Mouse (Mus musculus) embryonic fibroblast, embryonic 13.5 days (primary cell): ENCODE measurements around the gene Tnfsf9. TPM values are rescaled to one million over a fixed set of nuclear protein-coding genes. Genes with fewer than 3 reads are reported as not detected.

ENCODE experiments used
- H3K27ac ChIP-seq: 2 replicates; pipeline ENCODE4 v1.5.1; 2012; ENCODE audit warnings: low read length, control low read depth, inconsistent platforms; ENCODE audit not compliant: insufficient read depth
- H3K4me1 ChIP-seq: 2 replicates; pipeline ENCODE4 v1.6.1; 2011; ENCODE audit warnings: low read length; ENCODE audit not compliant: control insufficient read depth, insufficient read depth
- H3K4me3 ChIP-seq: 2 replicates; pipeline ENCODE4 v1.5.1; 2011; ENCODE audit warnings: mild to moderate bottlenecking, control low read depth, low read length; ENCODE audit not compliant: insufficient read depth
- CTCF ChIP-seq: IDR thresholded peaks from 2 replicates; pipeline ENCODE4 v1.5.1; 2011; ENCODE audit warnings: mild to moderate bottlenecking, control low read depth, low read length, moderate library complexity, borderline replicate concordance; ENCODE audit not compliant: insufficient read depth
- POLR2A ChIP-seq: IDR thresholded peaks from 2 replicates; pipeline ENCODE4 v1.6.1; 2011; ENCODE audit warnings: low read depth, mild to moderate bottlenecking, control low read depth, low read length, moderate library complexity
- polyA plus RNA-seq: library from polyadenylated mRNA; stranded (reverse); fragments of >200 nt; gene quantifications from 2 replicates; pipeline ENCODE4 v1.2.4, GENCODE M21; 2011; ENCODE audit warnings: low read depth; ENCODE audit not compliant: missing spikeins, insufficient read length

Tnfsf9 gene
- polyA plus RNA-seq, 1 experiment = 4.3 TPM

DNA sequence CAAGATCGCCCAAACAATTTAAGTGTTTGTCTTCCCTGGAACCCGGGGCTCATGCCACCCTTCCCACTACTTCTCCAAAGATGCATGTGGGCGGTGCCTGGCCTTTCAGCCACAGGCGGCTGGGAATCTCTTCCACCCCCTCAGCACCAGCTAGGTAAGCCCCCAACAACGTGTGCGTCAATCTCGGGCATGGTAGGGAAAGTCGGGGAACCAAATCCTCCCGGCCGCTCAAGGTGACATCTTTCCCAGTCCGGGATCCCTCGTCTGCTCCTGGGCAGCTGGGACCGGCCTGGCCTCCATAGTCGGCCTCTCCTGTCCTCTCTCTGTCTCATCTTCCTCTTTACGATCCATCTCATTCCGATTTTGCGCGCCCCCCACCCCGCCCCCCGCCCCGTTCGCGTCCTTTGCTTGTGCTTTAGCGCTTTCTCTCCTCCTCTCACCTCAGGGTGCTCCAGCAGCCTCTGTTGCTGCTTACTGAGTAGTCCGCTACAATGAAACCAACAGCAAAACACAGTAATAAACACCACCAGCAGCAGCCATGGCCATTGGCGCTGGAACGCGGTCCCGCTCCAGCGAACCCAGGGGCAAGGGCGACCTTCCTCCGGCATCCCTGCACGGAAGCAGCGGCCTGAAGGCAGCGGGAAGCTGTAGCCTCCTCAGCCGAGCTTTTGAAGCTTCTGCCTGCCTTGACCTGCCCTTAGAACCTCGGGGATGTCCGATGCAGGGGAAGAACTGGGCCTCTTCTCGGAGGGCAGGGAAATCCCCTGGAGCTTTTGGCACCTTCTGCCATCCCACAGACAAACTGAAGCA lies 44.1 kb downstream of the Tnfsf9 start, which contains the start of gene Cd70:
TSS of gene Cd70 (minus strand) at position 784 of the 810 bp plus-strand sequence.
- Histone ChIP-seq H3K4me3 (no peak within 1 kb of the TSS), H3K4me1 (no peaks in the 10 kb centered on the region), H3K27ac (no peak within 1 kb of the TSS)
- TF ChIP-seq POLR2A (no peak), CTCF (no peak)

DNA sequence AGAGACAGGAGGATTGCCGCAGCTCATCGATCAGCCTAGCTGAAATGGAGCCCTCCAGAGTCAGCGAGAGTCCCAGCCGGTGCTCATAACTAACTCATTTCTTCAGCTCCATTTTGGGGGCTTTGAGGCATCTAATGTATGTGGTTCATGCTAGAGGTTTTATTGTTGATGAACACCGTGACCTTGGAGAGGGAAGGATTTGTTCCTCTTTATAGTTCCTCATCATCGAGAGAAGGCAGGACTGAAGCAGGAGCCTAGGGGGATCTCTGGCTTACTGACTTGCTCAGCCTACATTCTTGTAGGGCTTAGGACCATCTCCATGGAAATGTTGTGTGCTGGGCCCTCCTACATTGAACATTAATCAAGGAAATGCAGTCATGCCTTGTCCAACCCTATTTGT lies 47.9 kb downstream of the Tnfsf9 start:
- Histone ChIP-seq H3K4me3 (no peak overlapping the region), H3K27ac (no peak overlapping the region), H3K4me1 (no peaks in the 10 kb centered on the region)
- TF ChIP-seq CTCF (no peak), POLR2A (no peak)

DNA sequence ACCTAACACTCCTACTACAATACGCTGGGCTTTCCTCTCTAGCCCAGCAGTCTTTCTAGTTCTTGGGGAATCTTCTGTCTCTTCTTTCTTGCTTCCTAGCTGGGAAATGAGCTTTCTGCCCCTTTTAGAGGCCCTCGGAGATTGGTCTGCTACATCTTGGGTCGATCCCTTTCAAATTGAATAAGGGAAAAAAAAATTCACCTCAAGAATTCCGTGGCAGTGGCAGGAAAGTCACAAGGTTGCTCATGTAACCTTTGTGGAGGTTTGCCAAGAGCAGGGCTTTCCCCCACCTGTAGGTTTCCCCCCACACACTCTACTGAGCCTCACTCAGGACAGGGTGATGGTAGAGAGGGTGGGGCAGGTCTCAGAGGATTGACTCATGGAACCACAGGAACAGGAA lies 48.7 kb downstream of the Tnfsf9 start:
- no peak overlapping the region for H3K27ac ChIP-seq
- TF ChIP-seq CTCF (no peak), POLR2A (no peak)
- H3K4me3 ChIP-seq = no peak overlapping the region
- H3K4me1 ChIP-seq = no peaks in the 10 kb centered on the region

Other genes with a start within 250 kb of the Tnfsf9 start
- gene Acsbg2, start 230.9 kb upstream of the Tnfsf9 start, polyA plus RNA-seq = not detected in 2 replicates
- gene 1700061G19Rik, start 229.8 kb upstream of the Tnfsf9 start, polyA plus RNA-seq = not detected in 2 replicates
- 32.8 and 33.6 TPM in 2 replicates for gene Mllt1, start 169.9 kb upstream of the Tnfsf9 start, polyA plus RNA-seq
- gene Acer1, start 123.2 kb upstream of the Tnfsf9 start, polyA plus RNA-seq = not detected in 2 replicates
- gene Clpp, start 115.0 kb upstream of the Tnfsf9 start, polyA plus RNA-seq = 46.5 and 49.5 TPM in 2 replicates
- 8.2 and 8.6 TPM in 2 replicates for gene Alkbh7, start 108.0 kb upstream of the Tnfsf9 start, polyA plus RNA-seq
- gene Pspn, start 105.3 kb upstream of the Tnfsf9 start, polyA plus RNA-seq = not detected in 2 replicates
- gene Gtf2f1, start 94.0 kb upstream of the Tnfsf9 start, polyA plus RNA-seq = 49.7 and 62.1 TPM in 2 replicates
- gene Gm17949, start 93.9 kb upstream of the Tnfsf9 start, polyA plus RNA-seq = not detected in 2 replicates
- 77.2 and 82.4 TPM in 2 replicates for gene Khsrp, start 73.8 kb upstream of the Tnfsf9 start, polyA plus RNA-seq
- not detected in 2 replicates for gene Slc25a41, start 63.7 kb upstream of the Tnfsf9 start, polyA plus RNA-seq
- gene Crb3, start 46.2 kb upstream of the Tnfsf9 start, polyA plus RNA-seq = not detected in 2 replicates
- gene Slc25a23, start 45.5 kb upstream of the Tnfsf9 start, polyA plus RNA-seq = 8.4 and 10.4 TPM in 2 replicates
- 0.40 TPM in 1 of 2 replicates, not detected in the other for gene Dennd1c, start 26.8 kb upstream of the Tnfsf9 start, polyA plus RNA-seq
- 0.95 and 1.7 TPM in 2 replicates for gene Tubb4a, start 17.5 kb upstream of the Tnfsf9 start, polyA plus RNA-seq
- not detected in 2 replicates for gene Cd70, start 44.5 kb downstream of the Tnfsf9 start, polyA plus RNA-seq
- gene Tnfsf14, start 88.9 kb downstream of the Tnfsf9 start, polyA plus RNA-seq = not detected in 2 replicates
- 3.9 TPM in 2 replicates for gene C3, start 122.8 kb downstream of the Tnfsf9 start, polyA plus RNA-seq
- gene Gpr108, start 143.1 kb downstream of the Tnfsf9 start, polyA plus RNA-seq = 33.5 and 33.9 TPM in 2 replicates
- 58.8 and 61.3 TPM in 2 replicates for gene Trip10, start 144.1 kb downstream of the Tnfsf9 start, polyA plus RNA-seq
- gene Vav1, start 173.8 kb downstream of the Tnfsf9 start, polyA plus RNA-seq = 0.79 TPM in 1 of 2 replicates, not detected in the other